Mouse (Mus musculus) hindbrain, embryonic 16.5 days (tissue): ENCODE data around the gene Zfp599. TPM values are rescaled to one million over a fixed set of nuclear protein-coding genes. Genes with fewer than 3 reads are reported as not detected.
"Not testable (repeated sequence)": the region's sequence is repeated elsewhere in the genome, so short reads cannot be mapped to it uniquely, and the experiment has no call there.

Source experiments
- ATAC-seq: fragments of 200-750 bp; cut with Nextera tagmentation; 2 replicates; pipeline ENCODE4 v1.8.0; 2017; ENCODE audit warnings: moderate TSS enrichment, moderate library complexity
- H3K27ac ChIP-seq: fragments of 300-500 bp; sonication (generic); 2 replicates; pipeline ENCODE4 v1.5.1; 2014; ENCODE audit warnings: low read depth, mild to moderate bottlenecking, control low read depth, low read length, moderate library complexity
- H3K27me3 ChIP-seq: fragments of 300-500 bp; sonication (generic); replicated peaks from 2 replicates; pipeline ENCODE4 v1.6.1; 2014; ENCODE audit warnings: low read length; ENCODE audit not compliant: control insufficient read depth, insufficient read depth
- H3K36me3 ChIP-seq: fragments of 300-500 bp; sonication (generic); 2 replicates; pipeline ENCODE4 v1.6.1; 2014; ENCODE audit warnings: mild to moderate bottlenecking, low read length, moderate library complexity, mixed read lengths; ENCODE audit not compliant: control insufficient read depth, insufficient read depth
- H3K4me1 ChIP-seq: fragments of 300-500 bp; sonication (generic); 2 replicates; pipeline ENCODE4 v1.6.1; 2014; ENCODE audit warnings: low read depth, low read length; ENCODE audit not compliant: control insufficient read depth, insufficient read depth
- H3K4me2 ChIP-seq: fragments of 300-500 bp; sonication (generic); 2 replicates; pipeline ENCODE4 v1.6.1; 2014; ENCODE audit warnings: mild to moderate bottlenecking, low read length, control low read depth, moderate library complexity
- H3K4me3 ChIP-seq: fragments of 300-500 bp; sonication (generic); 2 replicates; pipeline ENCODE4 v1.5.1; 2014; ENCODE audit warnings: mild to moderate bottlenecking, low read length, control low read depth, moderate library complexity
- H3K9ac ChIP-seq: fragments of 300-500 bp; sonication (generic); 2 replicates; pipeline ENCODE4 v1.6.1; 2014; ENCODE audit warnings: low read depth, mild to moderate bottlenecking, control low read depth, low read length, moderate library complexity
- H3K9me3 ChIP-seq: fragments of 300-500 bp; sonication (generic); 2 replicates; pipeline ENCODE4 v1.6.1; 2014; ENCODE audit warnings: mild to moderate bottlenecking, low read length, moderate library complexity; ENCODE audit not compliant: control insufficient read depth
- WGBS: fragments of 180-500 bp; shearing (Covaris S2); extraction: QIAGEN DNeasy Blood & Tissue Kit; methylation state at CpG from one replicate; pipeline ENCODE4 v1.1.7; 2014; 5-methylcytosine and 5-hydroxymethylcytosine counted together
- polyA plus RNA-seq: library from polyadenylated mRNA; unstranded; fragments of >200 nt; fragmentation: Nextera tagmentation; extraction: Ambion mirVana; gene quantifications from 2 replicates; pipeline ENCODE4 v1.2.1, GENCODE M21; 2015

Zfp599 gene
- polyA plus RNA-seq: 7.1 and 7.4 TPM in 2 replicates

DNA sequence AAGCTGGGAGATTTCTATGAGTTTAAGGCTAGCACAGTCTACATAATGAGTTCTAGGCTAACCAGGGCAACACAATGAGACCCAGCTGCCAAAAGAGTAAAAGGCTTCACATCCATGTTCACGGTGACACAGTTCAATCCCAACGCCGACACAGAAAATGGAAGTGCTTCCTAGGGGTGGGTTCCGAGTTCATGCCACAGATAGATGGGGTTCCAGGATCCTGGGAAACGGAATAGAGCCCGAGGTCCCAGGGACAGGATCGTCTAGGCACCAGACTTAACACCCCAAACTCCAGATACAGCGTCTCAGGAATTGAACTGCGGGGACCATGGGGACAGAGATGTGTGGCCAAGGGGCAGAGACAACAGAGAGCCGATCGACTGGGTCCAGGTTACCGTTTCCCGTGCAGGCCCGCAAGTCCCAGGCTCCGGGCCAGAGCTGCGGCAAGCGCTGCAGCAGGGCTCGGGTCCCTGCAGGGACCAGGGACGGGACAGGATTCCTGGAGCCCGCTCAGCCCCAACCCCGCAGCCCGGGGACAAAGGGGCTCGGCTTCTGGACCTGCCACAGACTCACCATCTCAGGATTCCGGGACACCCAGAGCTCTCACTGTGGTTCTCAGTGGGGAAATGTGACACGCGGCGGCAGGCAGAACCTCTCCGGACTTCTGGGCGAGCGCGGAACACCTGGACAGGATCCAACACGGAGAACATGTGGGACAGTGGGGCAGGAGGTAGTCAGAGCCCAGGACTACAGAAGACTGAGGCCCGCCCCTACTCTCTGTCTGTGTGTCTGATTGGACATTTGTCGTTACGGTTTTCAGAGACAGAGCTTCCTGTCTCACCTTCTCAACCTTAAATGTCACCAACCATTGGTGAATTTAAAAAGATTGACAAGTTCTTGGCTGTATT is at the start of gene Zfp599:
Gene Zfp599, minus strand, starts transcription at position 712 of the 908 bp plus-strand sequence.
- 2% methylated on average over 32 of the region's 35 CpGs for WGBS
- H3K9ac ChIP-seq: peak within 1 kb of the TSS; percentile 68
- peak; percentile 97 for ATAC-seq
- H3K4me1 ChIP-seq: no peaks in the 10 kb centered on the region
- H3K27me3 ChIP-seq: no peaks in the 10 kb centered on the region
- H3K36me3 ChIP-seq: peaks cover 9% of the 10 kb centered on the region
- no peak within 1 kb of the TSS for H3K27ac ChIP-seq
- H3K9me3 ChIP-seq: peaks cover 6% of the 10 kb centered on the region
- H3K4me3 ChIP-seq: peak within 1 kb of the TSS; percentile 56
- H3K4me2 ChIP-seq: peak within 1 kb of the TSS; percentile 62

- Histone ChIP-seq H3K4me2 (peak overlapping the region; percentile 83), H3K4me3 (peak overlapping the region; percentile 81), H3K27ac (peak overlapping the region; percentile 90), H3K9ac (peak overlapping the region; percentile 62), H3K36me3 (peaks cover 21% of the 10 kb centered on the region)
- not testable (repeated sequence) for H3K9me3 ChIP-seq, ATAC-seq, H3K4me1 ChIP-seq, H3K27me3 ChIP-seq
- WGBS: 8% methylated on average over 9 of the region's 9 CpGs
Measured at GRCm38 (mm10) chr9:22307920-22308262, 48.2 kb upstream of the Zfp599 start.

GRCm38 (mm10) chr9:22307156-22307919 is 47.6 kb upstream of the Zfp599 start, which contains the start of gene Zfp810:
TSS of gene Zfp810 (minus strand) at chr9:22307648.
- WGBS: under 1% methylated on average over 40 of the region's 56 CpGs
- peak; percentile 99 for ATAC-seq
- H3K36me3 ChIP-seq: peaks cover 23% of the 10 kb centered on the region
- no peaks in the 10 kb centered on the region for H3K27me3 ChIP-seq
- H3K4me1 ChIP-seq: peaks cover 9% of the 10 kb centered on the region
- H3K4me2 ChIP-seq: peak within 1 kb of the TSS; percentile 83
- peak within 1 kb of the TSS; percentile 99 for H3K9ac ChIP-seq
- H3K27ac ChIP-seq: peak within 1 kb of the TSS; percentile 90
- peaks cover 8% of the 10 kb centered on the region for H3K9me3 ChIP-seq
- H3K4me3 ChIP-seq: peak within 1 kb of the TSS; percentile 81

DNA sequence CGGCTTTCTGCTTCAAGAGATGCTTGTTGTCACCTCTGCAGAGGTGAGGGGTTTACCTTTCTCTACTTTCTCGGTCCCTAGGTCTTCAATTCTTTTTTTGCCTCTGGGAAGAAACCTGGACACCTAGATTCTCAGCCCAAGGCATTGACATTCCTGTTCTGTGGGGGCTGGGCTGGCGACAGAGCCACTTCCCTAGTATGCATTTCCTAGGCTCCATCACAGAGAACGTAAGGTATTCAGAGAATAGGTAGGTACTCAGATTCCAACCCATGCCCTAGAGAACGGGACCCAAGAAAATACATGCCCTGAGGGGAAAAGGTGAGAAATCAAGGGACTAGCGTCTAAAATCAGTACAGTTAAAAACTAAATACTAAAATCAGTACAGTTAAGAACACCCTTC is 47.0 kb upstream of the Zfp599 start:
- 13% methylated on average over 6 of the region's 6 CpGs for WGBS
- peak overlapping the region; percentile 81 for H3K4me3 ChIP-seq
- peak; percentile 31 for ATAC-seq
- peak overlapping the region; percentile 90 for H3K27ac ChIP-seq
- no peaks in the 10 kb centered on the region for H3K27me3 ChIP-seq
- H3K9ac ChIP-seq: peak overlapping the region; percentile 99
- peaks cover 9% of the 10 kb centered on the region for H3K4me1 ChIP-seq
- H3K36me3 ChIP-seq: peaks cover 26% of the 10 kb centered on the region
- peak overlapping the region; percentile 83 for H3K4me2 ChIP-seq
- H3K9me3 ChIP-seq: peaks cover 8% of the 10 kb centered on the region

DNA sequence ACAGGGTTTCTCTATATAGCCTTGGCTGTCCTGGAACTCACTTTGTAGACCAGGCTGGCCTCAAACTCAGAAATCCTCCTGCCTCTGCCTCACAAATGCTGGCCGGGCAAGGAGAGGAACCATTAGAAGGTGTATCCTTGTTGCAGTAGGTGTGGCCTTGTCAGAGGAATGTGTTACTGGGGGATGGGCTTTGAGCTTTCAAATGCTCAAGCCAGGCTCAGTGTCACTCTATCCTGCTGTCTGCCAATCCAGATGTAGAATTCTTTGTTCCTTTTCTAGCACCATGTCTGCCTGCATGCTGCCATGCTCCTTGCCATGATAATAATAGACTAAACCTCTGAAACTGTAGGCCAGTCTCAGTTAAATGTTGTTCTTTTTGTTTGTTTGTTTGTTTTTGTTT is 42.5 kb upstream of the Zfp599 start:
- H3K4me2 ChIP-seq: no peak overlapping the region
- no peak overlapping the region for H3K27ac ChIP-seq
- no peak overlapping the region for H3K4me3 ChIP-seq
- no peaks in the 10 kb centered on the region for H3K27me3 ChIP-seq
- H3K36me3 ChIP-seq: peaks cover 48% of the 10 kb centered on the region
- 93% methylated on average over 1 of the region's 1 CpGs for WGBS
- ATAC-seq: no peak
- H3K9me3 ChIP-seq: peaks cover 8% of the 10 kb centered on the region
- no peak overlapping the region for H3K9ac ChIP-seq
- peaks cover 9% of the 10 kb centered on the region for H3K4me1 ChIP-seq

GRCm38 (mm10) chr9:22278733-22279132 is 19.0 kb upstream of the Zfp599 start:
- 98% methylated on average over 4 of the region's 4 CpGs for WGBS
- no peak overlapping the region for H3K27ac ChIP-seq
- ATAC-seq: no peak

GRCm38 (mm10) chr9:22268886-22269285 is 9.2 kb upstream of the Zfp599 start:
- Histone ChIP-seq H3K4me3 (no peak overlapping the region), H3K4me2 (no peak overlapping the region), H3K4me1 (no peaks in the 10 kb centered on the region), H3K27ac (no peak overlapping the region), H3K27me3 (no peaks in the 10 kb centered on the region), H3K9me3 (peaks cover 4% of the 10 kb centered on the region; the same call in 1 of the 2 replicates), H3K9ac (no peak overlapping the region), H3K36me3 (peaks cover 4% of the 10 kb centered on the region)
- ATAC-seq: no peak
- WGBS: 96% methylated on average over 1 of the region's 1 CpGs

More at GRCm38 (mm10) chr9:22278733-22279132, 19.0 kb upstream of the Zfp599 start:
- Histone ChIP-seq H3K9ac (no peak overlapping the region), H3K4me1 (no peaks in the 10 kb centered on the region), H3K27me3 (no peaks in the 10 kb centered on the region), H3K4me2 (no peak overlapping the region), H3K9me3 (peaks cover 55% of the 10 kb centered on the region), H3K4me3 (no peak overlapping the region), H3K36me3 (peaks cover 72% of the 10 kb centered on the region)

DNA sequence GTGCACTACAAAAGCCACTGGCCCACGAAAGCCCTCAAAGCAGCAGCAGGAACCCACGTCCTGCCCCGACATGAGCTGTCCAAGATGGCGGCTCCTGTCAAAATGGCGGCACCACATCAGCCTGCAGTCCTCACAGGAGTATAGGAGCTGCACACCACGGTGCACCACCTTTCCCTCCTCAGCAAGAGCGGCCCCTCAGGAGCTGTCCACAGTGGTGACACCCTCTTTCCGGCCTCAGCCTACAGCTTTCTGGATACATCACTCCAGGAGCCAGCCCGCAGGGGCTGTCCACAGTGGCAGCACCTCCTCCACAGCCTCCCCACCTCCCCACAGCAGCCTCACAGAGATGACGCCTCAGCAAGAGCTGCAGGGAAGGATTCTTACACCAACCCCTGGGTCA is 2.9 kb upstream of the Zfp599 start:
- ATAC-seq: no peak
- no peak overlapping the region for H3K27ac ChIP-seq
- no peak overlapping the region for H3K9ac ChIP-seq
- no peaks in the 10 kb centered on the region for H3K27me3 ChIP-seq
- H3K36me3 ChIP-seq: no peaks in the 10 kb centered on the region
- no peaks in the 10 kb centered on the region for H3K4me1 ChIP-seq
- 91% methylated on average over 10 of the region's 10 CpGs for WGBS
- no peak overlapping the region for H3K4me2 ChIP-seq
- peaks cover 3% of the 10 kb centered on the region; the same call in 1 of the 2 replicates for H3K9me3 ChIP-seq
- H3K4me3 ChIP-seq: no peak overlapping the region

- H3K27ac ChIP-seq: no peak overlapping the region
- H3K36me3 ChIP-seq: no peaks in the 10 kb centered on the region; the same call in 1 of the 2 replicates
- no peaks in the 10 kb centered on the region for H3K9me3 ChIP-seq
- H3K4me1 ChIP-seq: no peaks in the 10 kb centered on the region
- no peak overlapping the region for H3K9ac ChIP-seq
- WGBS: 89% methylated on average over 1 of the region's 1 CpGs
- no peak overlapping the region for H3K4me3 ChIP-seq
- H3K4me2 ChIP-seq: no peak overlapping the region
- no peaks in the 10 kb centered on the region for H3K27me3 ChIP-seq
- ATAC-seq: no peak
Measured at GRCm38 (mm10) chr9:22261594-22261993, 1.9 kb upstream of the Zfp599 start.
